Mouse (Mus musculus) testis, adult 2 months (tissue): ENCODE results near the gene Ptprd. TPM values are rescaled to one million over a fixed set of nuclear protein-coding genes. Genes with fewer than 3 reads are reported as not detected.
"Not testable (repeated sequence)": the region's sequence is repeated elsewhere in the genome, so short reads cannot be mapped to it uniquely, and the experiment has no call there.

Source experiments
- H3K27ac ChIP-seq: fragments of 200-500 bp; 2 replicates; pipeline ENCODE4 v1.5.1; 2012; ENCODE audit warnings: low read depth, low read length; ENCODE audit not compliant: control insufficient read depth, insufficient read depth
- H3K27me3 ChIP-seq: fragments of 200-500 bp; 2 replicates; pipeline ENCODE4 v1.6.1; 2012; ENCODE audit warnings: mild to moderate bottlenecking, low read length, moderate library complexity; ENCODE audit not compliant: control insufficient read depth, insufficient read depth
- H3K36me3 ChIP-seq: fragments of 200-500 bp; 2 replicates; pipeline ENCODE4 v1.6.1; 2012; ENCODE audit warnings: mild to moderate bottlenecking, low read length; ENCODE audit not compliant: control insufficient read depth, insufficient read depth
- H3K4me1 ChIP-seq: fragments of 200-500 bp; 2 replicates; pipeline ENCODE4 v1.6.1; 2012; ENCODE audit warnings: low read length; ENCODE audit not compliant: control insufficient read depth, insufficient read depth
- H3K4me3 ChIP-seq: fragments of 200-500 bp; 2 replicates; pipeline ENCODE4 v1.5.1; 2012; ENCODE audit warnings: low read depth, mild to moderate bottlenecking, low read length, moderate library complexity, mixed read lengths; ENCODE audit not compliant: control insufficient read depth
- CTCF ChIP-seq: fragments of 200-500 bp; IDR thresholded peaks from 2 replicates; pipeline ENCODE4 v1.5.1; 2012; ENCODE audit warnings: low read depth, mild to moderate bottlenecking, inconsistent platforms, low read length, moderate library complexity; ENCODE audit not compliant: control insufficient read depth, insufficient read depth, insufficient replicate concordance
- POLR2A ChIP-seq: fragments of 200-500 bp; IDR thresholded peaks from 2 replicates; pipeline ENCODE4 v1.6.1; 2012; ENCODE audit warnings: low read depth, mild to moderate bottlenecking, inconsistent platforms, low read length, moderate library complexity; ENCODE audit not compliant: control insufficient read depth
- polyA plus RNA-seq: library from polyadenylated mRNA; depleted of rRNA; stranded (reverse); fragments of >200 nt; gene quantifications from 2 replicates; pipeline ENCODE4 v1.2.3, GENCODE M21; 2012

The Ptprd gene
- polyA plus RNA-seq, 1 experiment, result 3.4 TPM

DNA sequence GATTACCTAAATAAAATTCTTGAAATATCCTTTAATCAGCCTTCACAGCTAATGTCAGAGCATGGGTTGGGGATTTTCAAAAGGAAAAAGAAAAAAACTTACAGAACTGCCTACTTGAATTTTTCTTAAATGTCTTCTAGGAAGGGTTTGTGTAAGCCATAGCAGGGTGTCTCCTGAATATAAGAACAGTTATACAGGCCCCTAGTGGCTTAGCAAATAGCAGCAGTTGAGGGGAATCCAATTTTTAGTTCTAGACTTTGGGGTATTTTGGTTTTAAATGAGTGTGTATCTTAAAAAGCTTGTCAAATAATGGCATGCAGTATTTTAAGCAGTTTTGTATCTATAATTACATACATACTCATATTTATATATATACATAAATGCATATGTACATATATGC lies 1764.4 kb downstream of the Ptprd start:
- H3K36me3 ChIP-seq, result no peaks in the 10 kb centered on the region
- no peak overlapping the region for H3K4me3 ChIP-seq
- H3K27me3 ChIP-seq, result no peaks in the 10 kb centered on the region
- no peak overlapping the region for H3K27ac ChIP-seq
- peaks cover 11% of the 10 kb centered on the region for H3K4me1 ChIP-seq
- TF ChIP-seq POLR2A (no peak), CTCF (no peak)

DNA sequence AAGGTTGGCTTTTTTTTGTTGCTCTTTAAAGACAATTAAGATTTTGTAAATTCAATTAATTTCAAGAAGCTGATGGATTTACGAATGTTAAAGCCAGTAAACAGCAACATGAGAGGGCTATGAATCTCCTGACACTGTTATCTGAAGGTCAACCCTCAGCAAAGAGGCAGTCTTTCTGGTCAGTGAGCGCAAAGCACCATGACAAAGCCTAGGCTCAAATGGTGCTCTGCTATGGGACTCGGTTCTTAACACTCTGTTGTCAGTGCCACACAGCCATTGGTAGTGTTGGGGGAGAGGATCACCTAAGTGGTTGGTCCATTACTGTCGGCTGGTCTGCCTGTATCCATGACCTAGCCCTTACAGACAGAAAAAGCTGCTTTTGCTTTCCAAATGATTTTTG lies 1767.0 kb downstream of the Ptprd start:
- H3K4me1 ChIP-seq, result peaks cover 4% of the 10 kb centered on the region
- no peaks in the 10 kb centered on the region for H3K36me3 ChIP-seq
- TF ChIP-seq POLR2A (no peak), CTCF (no peak)
- H3K4me3 ChIP-seq, result no peak overlapping the region
- no peak overlapping the region for H3K27ac ChIP-seq
- no peaks in the 10 kb centered on the region for H3K27me3 ChIP-seq

DNA sequence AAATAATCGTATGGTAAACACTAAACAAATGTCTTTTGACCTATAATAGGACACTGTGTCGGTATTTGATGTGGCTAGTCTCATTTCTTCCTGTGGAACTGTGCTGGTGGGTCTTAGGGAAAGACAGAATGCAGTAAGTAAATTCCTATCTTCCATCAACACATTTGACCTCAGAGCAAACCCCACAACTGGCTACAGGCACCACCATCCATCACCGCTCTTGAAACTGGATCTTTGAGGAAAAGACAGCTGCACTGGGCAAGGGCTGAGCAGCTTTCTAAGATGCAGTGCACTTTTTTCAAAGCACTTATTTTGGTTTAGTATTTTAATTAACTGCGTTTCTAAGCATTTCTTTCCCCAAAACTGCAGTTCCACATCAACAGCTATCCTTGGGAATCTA lies 1768.2 kb downstream of the Ptprd start:
- Histone ChIP-seq H3K27ac (no peak overlapping the region), H3K4me1 (no peaks in the 10 kb centered on the region), H3K36me3 (no peaks in the 10 kb centered on the region), H3K27me3 (no peaks in the 10 kb centered on the region), H3K4me3 (no peak overlapping the region)
- no peak for TF ChIP-seq POLR2A

DNA sequence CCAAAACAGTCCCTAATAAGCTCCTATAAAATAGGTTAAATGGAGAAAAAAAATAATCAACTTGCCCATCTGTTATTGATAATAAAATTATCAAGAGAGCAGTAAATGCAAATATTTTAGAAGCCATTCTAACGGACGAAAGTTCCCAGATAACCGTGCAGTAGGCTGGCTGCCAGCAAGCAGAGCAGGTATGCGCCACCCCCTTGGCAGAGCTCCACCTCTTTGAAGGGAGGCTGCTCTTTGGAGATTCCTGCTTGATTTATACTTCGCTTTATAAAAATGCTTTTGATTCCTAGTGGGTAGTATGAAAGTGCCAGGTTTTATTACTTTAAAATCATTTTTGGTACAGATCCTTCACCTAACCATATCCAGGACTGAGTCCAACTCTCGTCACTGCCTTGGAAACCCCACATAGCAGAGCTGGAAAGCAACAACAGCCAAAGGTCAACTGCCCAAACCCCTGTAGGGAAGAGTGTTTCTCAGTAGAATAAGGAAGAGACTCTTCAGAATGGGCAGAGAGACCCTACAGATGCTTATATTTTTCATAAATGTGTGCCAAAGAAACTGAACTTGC lies 1770.9 kb downstream of the Ptprd start:
- H3K27me3 ChIP-seq, result no peaks in the 10 kb centered on the region
- H3K4me1 ChIP-seq, result no peaks in the 10 kb centered on the region
- TF ChIP-seq CTCF, result no peak
- TF ChIP-seq POLR2A, result no peak
- no peak overlapping the region for H3K27ac ChIP-seq
- H3K36me3 ChIP-seq, result no peaks in the 10 kb centered on the region
- H3K4me3 ChIP-seq, result no peak overlapping the region

DNA sequence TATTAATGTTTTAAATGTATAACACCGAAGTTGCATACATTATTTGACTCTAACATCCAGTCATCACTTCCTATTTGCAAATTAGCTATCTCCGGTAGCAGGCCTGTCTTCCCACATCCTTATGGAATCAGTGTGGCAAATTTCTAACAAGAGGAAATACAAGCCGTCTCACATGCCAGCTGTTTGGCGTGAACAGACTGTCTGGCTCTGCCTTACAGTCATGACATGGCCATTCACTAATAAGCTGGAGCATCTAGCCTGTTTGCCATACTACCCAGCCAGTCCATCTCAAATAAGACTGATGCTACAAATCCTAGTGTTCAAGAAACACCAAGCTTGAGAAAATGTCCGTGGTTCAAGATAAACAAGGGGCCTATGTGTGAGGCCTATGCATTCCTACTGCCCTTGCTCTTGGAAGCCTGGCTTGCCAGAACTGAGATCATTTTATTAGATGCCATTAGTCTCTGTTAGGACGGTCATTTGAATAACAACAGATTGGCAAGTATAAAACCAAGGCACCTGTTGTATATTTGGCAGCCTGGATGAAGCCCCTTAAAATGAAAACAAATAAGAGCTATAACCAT lies 1773.2 kb downstream of the Ptprd start:
- no peak overlapping the region for H3K27ac ChIP-seq
- H3K4me1 ChIP-seq, result no peaks in the 10 kb centered on the region
- TF ChIP-seq CTCF (no peak), POLR2A (no peak)
- H3K27me3 ChIP-seq, result no peaks in the 10 kb centered on the region
- H3K36me3 ChIP-seq, result no peaks in the 10 kb centered on the region
- H3K4me3 ChIP-seq, result no peak overlapping the region

DNA sequence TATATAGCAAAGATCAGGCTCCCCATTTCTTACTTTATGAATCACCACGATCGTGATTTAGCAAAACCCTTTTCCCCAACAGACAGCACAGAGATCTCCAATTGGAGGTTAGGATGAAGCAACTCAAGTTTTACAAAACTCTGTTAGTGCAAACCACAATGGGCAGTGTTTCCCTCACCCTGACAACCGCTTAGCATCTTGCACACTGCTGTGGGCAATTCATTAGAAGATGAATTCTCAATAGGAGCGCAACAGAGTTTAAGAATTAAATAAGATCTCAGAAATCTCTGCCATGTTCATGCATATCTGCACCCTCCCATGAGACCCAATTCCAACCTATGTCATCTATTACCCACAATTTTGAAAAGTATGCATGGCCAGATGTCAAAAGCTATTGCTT lies 1773.7 kb downstream of the Ptprd start:
- Histone ChIP-seq H3K36me3 (no peaks in the 10 kb centered on the region), H3K27ac (no peak overlapping the region), H3K27me3 (no peaks in the 10 kb centered on the region), H3K4me1 (no peaks in the 10 kb centered on the region), H3K4me3 (no peak overlapping the region)
- TF ChIP-seq POLR2A, result no peak
- no peak for TF ChIP-seq CTCF

DNA sequence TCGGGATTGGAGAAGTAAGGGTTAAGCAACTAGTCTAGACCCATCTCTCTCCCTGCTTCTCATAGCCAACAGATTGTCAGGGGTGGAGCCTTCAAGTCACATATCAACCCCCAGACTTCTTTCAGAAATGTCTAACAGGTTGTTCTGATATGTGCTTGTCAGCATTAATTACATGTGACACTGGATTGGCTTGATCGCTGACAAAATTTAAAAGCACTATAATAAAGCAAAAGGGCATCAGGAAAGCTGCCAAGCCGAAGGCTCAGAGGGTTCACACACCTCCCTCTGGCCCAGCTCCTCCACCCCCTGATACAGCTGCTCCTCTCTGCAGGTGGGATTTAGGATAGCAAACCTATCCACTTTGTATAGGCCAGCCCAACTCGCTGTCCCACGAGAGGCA lies 1775.8 kb downstream of the Ptprd start:
- H3K4me1 ChIP-seq, result no peaks in the 10 kb centered on the region
- H3K27ac ChIP-seq, result no peak overlapping the region
- TF ChIP-seq POLR2A, result no peak
- TF ChIP-seq CTCF, result no peak

DNA sequence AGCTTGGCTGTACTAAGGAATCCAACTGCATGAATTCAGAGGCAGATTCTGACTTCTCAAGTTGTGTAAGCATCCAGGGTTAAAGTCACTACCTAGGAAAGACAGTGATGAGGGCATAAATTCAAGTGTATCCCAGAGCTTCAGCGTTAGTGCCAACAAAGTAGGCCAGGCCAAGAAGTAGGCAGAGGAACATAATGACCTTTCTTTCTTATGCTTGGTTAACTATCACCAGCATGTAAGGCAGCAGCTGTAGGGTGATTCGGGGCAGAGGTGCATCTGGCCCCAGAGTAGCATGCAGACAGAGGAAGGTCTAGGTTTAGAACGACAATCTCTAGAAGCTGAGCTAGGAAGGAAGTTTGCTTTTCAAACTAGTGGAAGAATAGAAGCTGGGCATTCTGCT lies 1782.0 kb downstream of the Ptprd start:
- no peaks in the 10 kb centered on the region for H3K36me3 ChIP-seq
- H3K4me1 ChIP-seq, result no peaks in the 10 kb centered on the region
- H3K4me3 ChIP-seq, result no peak overlapping the region
- no peak overlapping the region for H3K27ac ChIP-seq
- TF ChIP-seq CTCF (no peak), POLR2A (no peak)
- no peaks in the 10 kb centered on the region for H3K27me3 ChIP-seq

More for the DNA sequence above, 1775.8 kb downstream of the Ptprd start:
- Histone ChIP-seq H3K36me3 (no peaks in the 10 kb centered on the region), H3K4me3 (no peak overlapping the region), H3K27me3 (no peaks in the 10 kb centered on the region)

DNA sequence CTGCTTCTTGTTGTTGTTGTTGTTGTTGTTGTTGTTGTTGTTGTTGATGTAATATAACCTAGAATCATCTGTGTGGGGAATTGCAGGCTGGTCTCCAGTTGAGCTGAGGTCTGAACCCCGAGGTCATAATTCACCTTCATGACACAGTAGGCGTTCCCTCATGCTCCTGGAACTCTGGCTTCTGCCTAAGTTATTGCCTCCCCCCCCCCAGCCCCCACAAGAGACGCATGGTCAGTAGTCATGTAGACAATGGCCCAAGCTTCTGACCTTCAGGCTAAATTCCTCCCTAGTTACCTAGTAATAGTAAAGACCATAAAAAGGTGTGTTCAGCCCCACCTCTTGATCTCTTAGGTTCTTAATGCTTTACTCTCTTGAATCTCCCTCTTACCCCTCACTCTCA lies 1784.7 kb downstream of the Ptprd start:
- not testable (repeated sequence) for H3K36me3 ChIP-seq, H3K27ac ChIP-seq, H3K4me3 ChIP-seq, H3K4me1 ChIP-seq, H3K27me3 ChIP-seq
